Mouse (Mus musculus) right cerebral cortex, postnatal 10 days (tissue): ENCODE data around the gene Rasgef1b.

ENCODE experiments used
- DNase-seq, 2 experiments: peaks; one replicate each; pipeline ENCODE4 v3.0.0; 2021; ENCODE audit warnings: low spot score in 2 of 2

The Rasgef1b gene

GRCm38 (mm10) chr5:99451416-99451815 is 277.4 kb downstream of the Rasgef1b start:
- no peak for DNase-seq

- no peak for DNase-seq
These were observed 277.9 kb downstream of the Rasgef1b start for GRCm38 (mm10) chr5:99450994-99451393.

GRCm38 (mm10) chr5:99450463-99450862 is 278.4 kb downstream of the Rasgef1b start:
- DNase-seq: no peak

GRCm38 (mm10) chr5:99447481-99447880 is 281.4 kb downstream of the Rasgef1b start:
- peak in 1 of 2 experiments; percentile 11 for DNase-seq

GRCm38 (mm10) chr5:99445242-99445641 is 283.6 kb downstream of the Rasgef1b start:
- DNase-seq: no peak

- no peak for DNase-seq
These were observed 284.1 kb downstream of the Rasgef1b start for GRCm38 (mm10) chr5:99444777-99445176.

- no peak for DNase-seq
These were observed 288.8 kb downstream of the Rasgef1b start for GRCm38 (mm10) chr5:99440109-99440508.

GRCm38 (mm10) chr5:99438526-99438925 is 290.3 kb downstream of the Rasgef1b start:
- no peak for DNase-seq

- no peak for DNase-seq
These were observed 294.6 kb downstream of the Rasgef1b start for GRCm38 (mm10) chr5:99434226-99434625.

- DNase-seq: no peak
These were observed 296.4 kb downstream of the Rasgef1b start for GRCm38 (mm10) chr5:99432471-99432870.

- DNase-seq: no peak
These were observed 299.6 kb downstream of the Rasgef1b start for GRCm38 (mm10) chr5:99429273-99429672.

GRCm38 (mm10) chr5:99428648-99429047 is 300.2 kb downstream of the Rasgef1b start:
- DNase-seq: no peak

GRCm38 (mm10) chr5:99423271-99423670 is 305.6 kb downstream of the Rasgef1b start:
- DNase-seq: no peak

GRCm38 (mm10) chr5:99422856-99423255 is 306.0 kb downstream of the Rasgef1b start:
- DNase-seq: no peak

GRCm38 (mm10) chr5:99422092-99422491 is 306.8 kb downstream of the Rasgef1b start:
- DNase-seq: no peak

- no peak for DNase-seq
These were observed 309.0 kb downstream of the Rasgef1b start for GRCm38 (mm10) chr5:99419872-99420271.

- DNase-seq: no peak
These were observed 312.0 kb downstream of the Rasgef1b start for GRCm38 (mm10) chr5:99416902-99417301.

GRCm38 (mm10) chr5:99415676-99416075 is 313.2 kb downstream of the Rasgef1b start:
- DNase-seq: no peak

GRCm38 (mm10) chr5:99415049-99415448 is 313.8 kb downstream of the Rasgef1b start:
- no peak for DNase-seq

- DNase-seq: no peak
These were observed 314.6 kb downstream of the Rasgef1b start for GRCm38 (mm10) chr5:99414293-99414692.

GRCm38 (mm10) chr5:99413851-99414250 is 315.0 kb downstream of the Rasgef1b start:
- DNase-seq: no peak

GRCm38 (mm10) chr5:99413391-99413790 is 315.5 kb downstream of the Rasgef1b start:
- peak; percentile 43 to 55 for DNase-seq

GRCm38 (mm10) chr5:99404403-99405170 is 324.3 kb downstream of the Rasgef1b start:
- peak in 1 of 2 experiments; percentile 16 for DNase-seq

GRCm38 (mm10) chr5:99403325-99403724 is 325.5 kb downstream of the Rasgef1b start:
- peak in 1 of 2 experiments; percentile 19 for DNase-seq
